Mouse (Mus musculus) large intestine, adult 2 months (tissue): ENCODE results near the gene Psmd13. TPM values are rescaled to one million over a fixed set of nuclear protein-coding genes. Genes with fewer than 3 reads are reported as not detected.

Experiments used
- DNase-seq: peaks from one replicate; pipeline ENCODE4 v3.0.0-alpha.2; 2012; ENCODE audit warnings: low read depth, low spot score
- WGBS: fragments of 180-500 bp; shearing (Covaris S2); methylation state at CpG from one replicate; pipeline ENCODE4 v1.1.7; 2018; 5-methylcytosine and 5-hydroxymethylcytosine counted together
- polyA plus RNA-seq: library from polyadenylated mRNA; depleted of rRNA; stranded (reverse); fragments of >200 nt; gene quantifications from 2 replicates; pipeline ENCODE4 v1.2.3, GENCODE M21; 2012

The Psmd13 gene
- polyA plus RNA-seq, 1 experiment, result 79.6 TPM

DNA sequence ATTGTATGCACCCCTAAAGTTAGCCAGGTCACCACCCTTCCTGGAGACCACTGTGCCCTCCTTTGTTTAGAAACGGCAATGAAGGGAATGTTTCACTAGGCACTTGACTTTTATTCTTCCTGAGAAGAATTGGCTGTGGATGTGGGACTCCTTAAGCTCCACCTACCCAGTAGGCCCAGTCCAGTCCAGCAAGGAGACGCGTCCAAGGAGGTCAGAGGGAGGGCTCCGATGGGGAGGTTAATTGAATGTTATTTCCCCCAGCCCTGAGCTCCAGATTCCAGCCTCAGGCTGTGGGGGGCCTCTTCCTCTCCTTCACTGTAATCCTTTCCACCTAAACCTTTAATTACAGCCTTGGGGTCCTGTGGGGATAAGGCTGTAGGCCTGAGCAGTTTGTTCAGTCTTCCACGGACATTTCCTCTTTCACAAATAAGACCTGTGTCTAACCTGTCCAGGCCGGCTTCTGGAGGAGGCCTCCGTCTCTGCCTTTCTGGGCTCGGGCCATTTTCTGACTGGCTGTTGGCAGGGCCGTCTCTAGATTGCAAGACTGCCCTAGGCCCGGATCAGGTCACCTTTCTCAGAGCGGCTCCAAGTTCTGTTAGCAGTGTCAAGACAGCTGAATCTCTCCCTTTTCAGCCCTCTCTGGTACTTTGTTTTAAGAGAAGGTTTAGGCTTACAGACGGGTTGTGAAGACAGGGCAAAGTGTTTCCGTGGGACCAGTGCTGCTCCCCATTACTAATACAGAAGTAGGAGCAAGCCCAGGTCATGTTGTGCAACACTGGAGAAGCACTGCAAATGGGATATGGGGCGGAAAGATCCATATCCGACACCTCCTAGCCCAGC is 20.5 kb downstream of the Psmd13 start:
- no peak for DNase-seq

DNA sequence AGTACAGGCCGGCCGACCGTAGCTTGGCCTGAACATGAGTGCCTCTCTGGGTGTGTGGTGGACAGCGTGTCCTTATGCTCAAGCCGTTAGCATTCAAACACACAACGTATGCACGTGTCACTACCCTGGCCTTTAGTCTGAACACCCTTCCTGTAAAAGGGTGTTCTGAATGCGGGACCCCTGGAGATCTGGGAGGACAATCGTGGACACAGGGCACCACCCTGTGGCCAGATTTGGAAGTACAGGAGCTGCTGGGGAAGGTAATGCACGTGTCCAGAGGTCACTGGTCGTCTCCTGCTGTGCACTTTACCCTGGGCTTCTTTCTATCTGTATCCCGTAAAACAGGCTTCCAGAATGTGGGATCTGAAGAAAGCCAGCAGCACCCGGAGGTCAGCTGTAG is 21.4 kb downstream of the Psmd13 start:
- no peak for DNase-seq
- WGBS, result 27% methylated on average over 13 of the region's 13 CpGs

More for the DNA sequence above, 20.5 kb downstream of the Psmd13 start:
- 86% methylated on average over 15 of the region's 15 CpGs for WGBS

DNA sequence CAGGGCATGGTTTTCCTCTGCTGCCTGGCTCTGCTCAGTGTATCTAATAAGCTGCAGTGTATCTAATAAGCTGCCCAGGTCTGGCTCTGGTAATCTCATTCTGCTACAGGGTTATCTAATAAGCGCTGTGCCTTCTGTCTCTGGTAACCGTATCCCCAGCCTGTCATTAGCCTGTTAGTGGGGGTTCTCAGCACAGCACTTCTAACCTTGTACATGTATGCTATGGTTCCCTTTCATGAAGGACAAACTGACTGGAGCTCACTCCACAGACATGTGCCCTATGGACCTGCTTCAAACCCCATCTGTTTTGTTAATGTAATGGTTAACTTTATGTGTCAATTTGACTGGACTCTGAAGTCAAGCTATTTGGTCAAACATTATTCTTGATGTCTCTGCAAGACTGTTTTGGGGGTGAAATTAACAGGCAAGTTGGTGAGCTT is 23.9 kb downstream of the Psmd13 start:
- no peak for DNase-seq
- WGBS, result 77% methylated on average over 2 of the region's 2 CpGs

DNA sequence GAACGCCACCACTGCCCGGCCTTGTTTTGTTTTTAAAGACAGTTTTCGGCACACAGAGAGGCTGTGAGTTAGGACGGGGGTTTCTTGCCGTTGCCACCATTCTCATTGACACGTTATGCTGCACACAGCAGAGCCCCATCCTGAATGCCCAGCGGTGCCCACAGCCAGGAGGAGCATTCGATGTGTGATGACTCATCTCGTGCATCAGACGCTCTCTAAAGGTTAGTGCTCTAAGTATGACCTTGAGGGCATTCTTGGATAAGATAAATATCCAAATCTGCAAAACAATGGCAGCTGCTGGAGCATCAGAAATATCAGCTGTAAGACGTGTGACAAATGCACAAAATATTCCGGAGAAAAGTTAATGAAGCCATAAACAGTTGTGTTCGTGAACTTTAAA is 25.4 kb downstream of the Psmd13 start:
- 76% methylated on average over 13 of the region's 13 CpGs for WGBS

DNA sequence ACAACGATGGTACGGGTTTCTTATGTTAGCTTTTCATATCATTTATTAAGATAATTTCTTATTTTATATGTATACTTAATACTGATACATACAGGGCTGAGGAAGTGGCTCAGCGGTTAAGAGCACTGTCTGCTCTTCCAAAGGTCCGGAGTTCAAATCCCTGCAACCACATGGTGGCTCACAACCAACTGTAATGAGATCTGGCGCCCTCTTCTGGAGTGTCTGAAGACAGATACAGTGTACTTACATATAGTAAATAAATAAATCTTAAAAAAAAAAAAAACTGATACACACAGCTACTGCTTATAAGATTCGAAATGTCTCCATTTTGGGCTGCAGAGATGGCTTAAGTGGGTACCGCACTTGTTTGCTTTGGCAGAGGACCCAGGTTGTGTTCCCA is 25.9 kb downstream of the Psmd13 start:
- 85% methylated on average over 7 of the region's 7 CpGs for WGBS

More for the DNA sequence above, 25.4 kb downstream of the Psmd13 start:
- DNase-seq, result no peak

DNA sequence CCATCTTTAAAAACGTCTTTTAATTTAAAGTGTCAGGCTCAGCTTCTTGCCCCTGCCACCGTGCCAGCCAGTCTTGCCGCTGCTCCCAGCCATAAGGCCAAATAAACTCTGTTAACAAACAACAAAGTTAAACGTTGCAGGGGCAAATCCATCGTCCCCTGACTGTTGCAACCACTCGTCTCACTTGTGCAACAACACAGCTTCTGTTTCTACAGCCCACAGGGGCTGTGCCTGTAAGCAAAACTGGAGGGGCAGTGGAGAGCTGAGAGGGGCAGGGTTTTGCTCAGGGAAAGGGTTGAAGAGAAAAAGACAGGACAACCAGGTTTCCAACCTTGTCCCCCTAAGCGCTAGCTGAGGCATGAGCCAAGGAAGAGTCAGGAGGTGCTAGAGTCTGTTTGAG is 26.4 kb downstream of the Psmd13 start:
- no peak for DNase-seq
- WGBS, result 33% methylated on average over 7 of the region's 7 CpGs

More for the DNA sequence above, 25.9 kb downstream of the Psmd13 start:
- no peak for DNase-seq

DNA sequence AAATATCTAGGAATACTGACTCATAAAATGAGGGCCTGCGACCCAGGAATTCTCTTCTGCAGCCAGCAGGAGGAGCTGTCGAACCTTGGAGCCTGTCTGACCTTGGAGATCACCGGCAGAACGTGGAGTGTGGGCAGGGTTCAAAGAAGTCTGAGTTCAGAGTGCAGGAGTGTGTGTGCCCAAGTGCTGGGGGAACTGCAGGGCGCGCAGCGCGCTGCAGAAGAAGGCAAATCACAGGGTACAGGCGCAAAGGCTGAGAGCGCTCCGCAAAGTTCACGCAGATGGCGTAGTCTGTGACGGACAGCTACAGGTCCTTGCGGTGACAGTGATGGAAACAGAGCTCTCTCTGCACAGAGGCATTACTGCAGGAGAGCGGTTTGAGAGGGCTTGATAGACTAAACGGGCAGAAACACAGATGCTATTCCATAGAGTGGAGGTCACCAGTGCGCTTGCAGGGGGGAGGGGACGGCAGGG is 26.9 kb downstream of the Psmd13 start:
- WGBS, result under 1% methylated on average over 19 of the region's 19 CpGs

DNA sequence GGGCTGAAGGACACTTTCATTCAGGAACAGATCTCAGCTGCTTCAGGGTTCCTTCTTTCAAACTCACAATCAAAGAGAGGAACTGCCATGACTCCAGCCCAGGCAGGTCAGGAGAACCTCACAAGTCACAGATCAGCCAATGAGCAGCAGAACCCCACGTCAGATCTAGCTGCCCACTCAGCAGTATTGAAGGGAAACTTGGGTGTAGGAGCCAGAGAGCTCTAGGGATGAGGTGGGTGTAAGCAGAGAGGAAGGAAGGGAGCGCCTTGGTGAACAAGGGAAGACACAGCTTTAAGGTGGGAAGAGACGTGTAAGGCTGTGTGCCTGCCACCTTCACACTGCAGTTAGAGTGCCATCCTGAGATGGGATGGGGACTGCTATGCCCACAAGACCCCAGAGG is 30.5 kb downstream of the Psmd13 start:
- 40% methylated on average over 3 of the region's 3 CpGs for WGBS
- DNase-seq, result no peak

More for the DNA sequence above, 26.9 kb downstream of the Psmd13 start:
- DNase-seq, result no peak

DNA sequence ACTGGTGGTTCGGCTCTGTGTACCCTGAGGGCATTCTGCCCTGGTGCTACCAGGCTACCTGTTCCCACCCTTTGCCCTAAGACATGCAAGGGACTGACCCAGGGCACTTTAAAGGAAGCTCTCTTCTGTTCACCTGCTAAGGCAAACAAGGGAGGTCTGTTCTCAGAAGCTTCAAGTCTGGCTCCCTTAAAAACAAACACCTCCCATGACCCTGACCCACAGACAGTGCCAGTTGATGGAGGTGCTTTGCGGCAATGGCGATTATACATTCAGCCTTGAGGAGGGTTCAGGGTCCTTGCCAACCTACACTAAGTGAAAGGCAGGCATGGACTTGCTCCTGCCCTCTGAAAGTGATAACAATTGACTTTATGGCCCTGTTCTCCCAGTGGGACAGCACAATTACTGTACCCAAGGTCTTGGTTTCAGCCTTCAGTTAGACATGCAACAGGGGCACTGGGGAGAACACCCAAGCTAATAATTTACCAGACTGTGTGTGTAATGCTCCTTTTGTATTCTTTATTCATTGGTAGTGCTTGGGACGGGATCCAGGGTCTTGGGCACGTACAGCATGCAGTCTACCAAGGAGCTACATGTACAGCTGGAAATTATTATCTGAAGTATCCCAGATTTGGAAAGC is 31.2 kb downstream of the Psmd13 start:
- 35% methylated on average over 5 of the region's 5 CpGs for WGBS
- DNase-seq, result no peak

DNA sequence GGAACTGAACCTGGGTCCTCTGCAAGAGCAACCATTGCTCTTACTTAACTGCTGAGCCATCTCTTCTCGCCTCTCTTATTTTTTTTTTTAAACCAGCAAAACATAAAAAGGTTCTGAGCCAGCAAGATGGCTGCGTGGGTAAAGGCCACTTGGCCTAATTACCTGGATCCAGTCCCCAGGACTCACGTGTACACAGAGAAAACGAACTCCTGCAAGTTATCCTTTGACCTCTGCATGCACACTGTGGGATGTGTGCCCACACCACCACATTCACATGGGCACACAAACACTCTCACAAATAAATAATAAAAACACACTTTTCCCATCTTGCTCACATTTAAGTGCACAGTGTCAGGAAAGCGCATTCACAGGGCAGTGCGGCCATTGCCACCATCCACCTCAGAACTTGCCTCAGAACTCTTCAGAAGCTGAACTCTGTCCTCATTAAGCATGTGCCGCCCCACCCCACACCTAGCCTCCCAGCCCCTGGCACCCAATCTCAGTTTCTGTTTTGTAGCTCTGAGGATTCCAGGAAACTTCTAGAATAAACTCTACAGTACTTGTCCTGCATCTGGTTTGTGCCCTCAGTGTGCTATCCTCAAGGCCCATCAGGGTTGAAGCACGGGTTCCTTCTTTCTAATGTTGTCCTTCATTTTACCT is 32.4 kb downstream of the Psmd13 start:
- WGBS, result 45% methylated on average over 8 of the region's 8 CpGs
- no peak for DNase-seq

DNA sequence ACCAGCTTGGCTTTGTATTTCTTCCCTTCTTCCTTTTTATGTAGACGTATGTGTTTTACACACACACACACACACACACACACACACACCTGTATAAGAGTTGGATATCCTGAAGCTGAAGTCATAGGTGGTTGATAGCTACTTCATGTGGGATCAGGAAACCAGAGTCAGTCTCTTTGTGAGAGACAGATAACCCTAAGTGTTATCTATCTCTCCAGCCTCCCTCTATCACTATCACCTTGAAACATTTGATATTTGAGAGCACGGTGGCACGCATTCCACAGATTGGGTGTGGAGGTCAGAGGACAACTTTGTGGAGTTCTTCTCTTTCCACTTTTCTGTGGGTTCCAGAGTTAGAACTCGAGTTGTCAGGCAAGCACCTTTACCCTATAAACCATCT is 38.1 kb downstream of the Psmd13 start:
- DNase-seq, result no peak
- 39% methylated on average over 4 of the region's 4 CpGs for WGBS

DNA sequence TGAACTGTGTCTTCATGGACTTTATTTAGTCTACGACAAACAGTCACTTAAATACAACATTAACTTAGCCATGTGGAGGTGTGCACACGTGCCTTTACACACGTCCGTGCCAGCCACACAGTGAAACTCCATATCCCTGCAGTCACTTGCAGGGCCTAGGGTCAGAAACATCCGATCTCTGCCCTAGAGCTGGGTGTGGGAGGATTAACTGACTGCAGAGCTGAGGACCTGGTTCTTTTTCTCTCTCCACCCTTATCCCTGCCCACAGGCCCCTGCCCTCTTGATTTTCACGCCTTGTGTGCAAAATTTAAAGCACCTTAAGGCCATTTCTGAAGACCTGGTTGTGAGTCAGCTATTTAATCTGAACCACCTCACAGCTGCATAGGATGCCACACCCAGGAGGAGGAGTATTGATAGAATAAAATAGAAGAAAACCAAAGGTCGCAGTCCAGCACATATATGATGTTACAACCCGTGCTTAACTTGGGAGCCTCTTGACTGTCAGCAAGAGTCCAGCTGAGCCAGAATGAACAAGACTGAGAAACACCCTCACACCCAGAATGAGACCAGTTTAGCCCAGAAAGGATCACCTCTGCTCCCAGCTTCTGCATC is 38.8 kb downstream of the Psmd13 start, which contains the start of gene Nlrp6:
Gene Nlrp6, plus strand, starts transcription at position 485 of the 612 bp plus-strand sequence.
- WGBS, result 28% methylated on average over 8 of the region's 8 CpGs
- DNase-seq, result no peak

DNA sequence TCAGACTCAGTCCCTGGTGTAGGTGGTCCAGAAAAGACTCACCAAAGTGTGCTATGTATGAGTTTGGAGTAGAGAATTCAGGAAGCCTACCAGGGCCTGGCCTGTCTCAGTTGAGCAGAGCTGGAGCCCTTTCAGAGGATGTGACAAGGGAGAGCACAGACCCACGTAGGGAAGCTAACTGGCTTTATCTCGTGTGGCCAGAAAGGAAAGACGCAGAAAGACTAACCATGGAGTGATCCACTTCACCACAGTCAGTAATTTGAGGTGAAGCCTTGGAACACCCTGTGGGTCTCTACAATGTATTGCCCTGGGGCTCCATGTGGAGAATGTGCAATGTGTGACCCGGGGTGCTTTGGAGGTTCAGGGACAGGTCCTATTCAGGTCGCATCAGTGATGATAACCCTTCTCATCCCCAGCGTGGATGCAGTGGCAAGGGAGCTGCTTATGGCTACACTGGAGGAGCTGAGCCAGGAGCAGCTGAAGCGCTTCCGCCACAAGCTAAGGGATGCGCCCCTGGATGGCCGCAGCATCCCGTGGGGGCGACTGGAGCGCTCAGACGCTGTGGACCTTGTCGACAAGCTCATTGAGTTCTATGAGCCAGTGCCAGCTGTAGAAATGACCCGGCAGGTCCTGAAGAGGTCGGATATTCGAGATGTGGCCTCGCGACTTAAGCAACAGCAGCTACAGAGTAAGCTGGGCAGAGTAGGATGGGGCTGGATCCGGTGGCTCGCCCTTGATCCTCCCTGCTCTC is 39.6 kb downstream of the Psmd13 start:
- 17% methylated on average over 22 of the region's 22 CpGs for WGBS
- no peak for DNase-seq

DNA sequence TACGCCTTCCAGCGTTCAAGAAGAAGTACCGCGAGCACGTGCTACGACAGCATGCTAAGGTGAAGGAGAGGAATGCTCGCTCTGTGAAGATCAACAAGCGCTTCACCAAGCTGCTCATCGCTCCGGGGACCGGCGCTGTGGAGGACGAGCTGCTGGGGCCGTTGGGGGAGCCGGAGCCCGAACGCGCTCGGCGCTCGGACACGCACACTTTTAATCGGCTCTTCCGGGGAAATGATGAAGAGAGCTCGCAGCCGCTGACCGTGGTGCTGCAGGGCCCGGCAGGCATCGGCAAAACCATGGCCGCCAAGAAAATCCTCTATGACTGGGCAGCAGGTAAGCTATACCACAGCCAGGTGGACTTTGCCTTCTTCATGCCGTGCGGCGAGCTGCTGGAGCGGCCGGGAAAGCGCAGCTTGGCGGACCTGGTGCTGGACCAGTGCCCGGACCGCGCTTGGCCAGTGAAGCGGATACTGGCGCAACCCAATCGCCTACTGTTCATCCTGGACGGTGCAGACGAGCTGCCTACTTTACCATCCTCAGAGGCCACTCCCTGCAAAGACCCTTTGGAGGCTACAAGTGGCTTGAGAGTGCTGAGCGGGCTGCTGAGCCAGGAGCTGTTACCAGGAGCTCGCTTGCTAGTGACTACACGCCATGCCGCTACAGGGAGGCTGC is 40.8 kb downstream of the Psmd13 start:
- under 1% methylated on average over 49 of the region's 49 CpGs for WGBS
- DNase-seq, result no peak

DNA sequence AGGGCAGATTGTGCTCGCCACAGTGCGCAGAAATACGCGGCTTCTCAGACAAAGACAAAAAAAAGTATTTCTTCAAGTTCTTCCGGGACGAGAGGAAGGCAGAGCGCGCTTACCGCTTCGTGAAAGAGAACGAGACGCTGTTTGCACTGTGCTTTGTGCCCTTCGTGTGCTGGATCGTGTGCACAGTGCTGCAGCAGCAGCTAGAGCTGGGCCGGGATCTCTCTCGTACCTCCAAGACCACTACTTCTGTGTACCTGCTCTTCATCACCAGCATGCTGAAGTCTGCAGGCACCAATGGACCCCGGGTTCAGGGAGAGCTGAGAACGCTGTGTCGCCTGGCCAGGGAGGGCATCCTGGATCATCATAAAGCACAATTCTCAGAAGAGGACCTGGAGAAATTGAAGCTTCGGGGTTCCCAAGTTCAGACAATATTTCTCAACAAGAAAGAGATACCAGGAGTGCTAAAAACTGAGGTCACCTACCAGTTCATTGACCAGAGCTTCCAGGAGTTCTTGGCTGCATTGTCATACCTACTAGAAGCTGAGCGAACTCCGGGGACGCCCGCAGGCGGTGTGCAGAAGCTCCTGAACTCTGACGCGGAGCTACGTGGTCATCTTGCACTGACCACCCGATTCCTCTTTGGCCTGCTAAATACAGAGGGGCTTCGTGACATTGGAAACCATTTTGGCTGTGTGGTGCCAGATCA is 41.5 kb downstream of the Psmd13 start:
- DNase-seq, result no peak
- 10% methylated on average over 30 of the region's 30 CpGs for WGBS

DNA sequence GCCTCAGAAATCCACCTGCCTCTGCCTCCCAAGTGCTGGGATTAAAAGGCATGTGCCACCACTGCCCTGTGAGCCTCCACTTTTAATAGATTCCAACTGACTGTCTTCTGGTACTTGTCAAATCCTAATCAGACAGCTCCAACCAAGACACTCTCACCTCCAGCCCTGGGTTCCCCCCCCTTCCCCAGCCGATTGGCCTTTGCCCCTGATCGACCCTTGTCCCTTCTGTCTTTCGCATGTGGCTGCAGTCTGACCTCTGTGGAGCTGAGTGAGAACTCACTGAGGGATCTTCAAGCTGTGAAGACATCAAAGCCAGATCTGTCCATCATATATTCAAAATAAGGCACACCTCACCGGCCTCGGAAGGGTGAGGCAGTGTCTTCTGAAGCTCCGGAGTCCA is 45.4 kb downstream of the Psmd13 start:
- WGBS, result 76% methylated on average over 6 of the region's 6 CpGs
- DNase-seq, result no peak

DNA sequence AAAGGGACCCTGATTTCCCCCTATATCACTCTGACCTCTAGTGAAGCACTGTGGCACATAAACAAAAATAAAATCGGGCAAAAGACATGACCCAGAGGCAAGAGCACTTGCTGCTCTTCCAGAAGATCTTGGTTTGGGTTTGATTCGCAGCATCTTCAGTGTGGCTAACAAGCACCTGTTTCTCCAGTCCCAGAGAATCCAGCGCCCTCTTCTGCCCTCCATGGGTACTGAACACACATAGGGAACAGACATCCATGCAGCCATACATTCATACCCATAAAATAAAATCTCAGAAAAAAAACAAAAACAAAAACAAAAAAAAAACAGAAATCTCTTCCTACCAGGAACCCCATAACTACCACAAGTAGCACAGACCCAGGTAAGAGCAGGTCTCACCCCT is 56.7 kb downstream of the Psmd13 start:
- no peak for DNase-seq
- WGBS, result 65% methylated on average over 3 of the region's 3 CpGs

DNA sequence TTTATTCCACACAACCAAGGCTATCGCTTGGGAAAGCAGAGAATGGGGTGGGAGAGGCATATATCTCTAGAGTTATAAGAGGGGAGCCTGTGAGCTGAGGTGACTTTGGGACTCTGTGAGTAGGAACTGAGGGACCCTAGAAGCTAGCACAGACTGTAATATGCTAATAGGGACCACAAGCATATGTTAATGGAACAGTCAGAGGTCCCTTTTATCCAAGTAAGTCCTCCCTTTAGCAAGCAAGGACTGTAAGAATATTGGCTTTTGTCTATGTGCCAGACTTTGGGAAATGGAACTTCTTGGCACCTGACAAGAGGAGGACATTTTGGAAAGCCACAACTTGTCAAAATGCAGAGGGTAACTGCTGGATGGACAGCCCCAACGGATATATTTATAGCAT is 57.1 kb downstream of the Psmd13 start:
- no peak for DNase-seq
- WGBS, result 73% methylated on average over 2 of the region's 2 CpGs
